Mouse (Mus musculus) left cerebral cortex, postnatal 25 days (tissue): Measurements from ENCODE around the gene Gtf2a1l. TPM values are rescaled to one million over a fixed set of nuclear protein-coding genes. Genes with fewer than 3 reads are reported as not detected.

Source experiments
- DNase-seq, 2 experiments: peaks; one replicate each; pipeline ENCODE4 v3.0.0; 2022; ENCODE audit warnings: low spot score in 2 of 2, mixed read lengths in 1 of 2
- intact Hi-C: fragments of 180-260 bp; cut with DNase I; formaldehyde crosslinking; loops from one replicate; pipeline ENCODE4 v1.15.1; 2025
- total RNA-seq, 2 experiments: library from RNA; stranded (reverse); gene quantifications; 2 replicates each; pipeline ENCODE4 v1.2.3; 2021

The Gtf2a1l gene
- total RNA-seq, 2 experiments from 2014 or later: 0.21 to 0.30 TPM

- no peak for DNase-seq
- intact Hi-C loops: no loop called here
Observed at GRCm38 (mm10) chr17:88763396-88764135, 95.1 kb downstream of the Gtf2a1l start.

GRCm38 (mm10) chr17:88764136-88764485, 95.7 kb downstream of the Gtf2a1l start:
- DNase-seq: no peak
- intact Hi-C loops: no loop called here

Other genes starting within 250 kb of the Gtf2a1l start
- gene Foxn2, start 227.9 kb upstream of the Gtf2a1l start, total RNA-seq: 10 to 100 TPM; 15.2 to 15.4 TPM
- gene Ppp1r21, start 138.5 kb upstream of the Gtf2a1l start, total RNA-seq: 10 to 100 TPM; 84.6 to 85.9 TPM
- gene Ston1, start 71.0 kb upstream of the Gtf2a1l start, total RNA-seq: 1 to 10 TPM; 5.0 to 7.6 TPM
- gene Lhcgr, start 123.3 kb downstream of the Gtf2a1l start, total RNA-seq: under 1 TPM; 0.25 to 0.34 TPM